Mouse (Mus musculus): ENCODE measurements at regions not wholly inside any gene's neighbourhood (a gene's known extent, or its start where the extent isn't known, plus 50 kb on each side); places are given as distances from the start of the nearest gene placed in this dataset.
"Not testable (repeated sequence)": the region's sequence is repeated elsewhere in the genome, so short reads cannot be mapped to it uniquely, and the experiment has no call there.

- H3K36me3 ChIP-seq (ENCODE audit: control insufficient read depth, insufficient read depth, low read length), result no peaks in the 10 kb centered on the region
- WGBS, result 31% methylated on average over 4 of the region's 4 CpGs
- no peaks in the 10 kb centered on the region for H3K27me3 ChIP-seq (ENCODE audit: control insufficient read depth, insufficient read depth, low read depth, low read length)
- no peak overlapping the region for H3K27ac ChIP-seq (ENCODE audit: low read length)
- H3K4me3 ChIP-seq (ENCODE audit: low read depth, low read length), result no peak overlapping the region
- H3K9ac ChIP-seq (ENCODE audit: low read depth, low read length), result no peak overlapping the region
- no peaks in the 10 kb centered on the region for H3K9me3 ChIP-seq (replicated peaks; ENCODE audit: control insufficient read depth, low read length, poor library complexity, severe bottlenecking)
- no peaks in the 10 kb centered on the region for H3K4me1 ChIP-seq (ENCODE audit: control insufficient read depth, insufficient read depth, low read length)
- H3K4me2 ChIP-seq (ENCODE audit: low read length), result no peak overlapping the region
- peak; percentile 54; the same call in 1 of the 2 replicates for ATAC-seq
Measured at GRCm38 (mm10) chr6:12814972-12815770, 66.0 kb upstream of the Thsd7a start.

- ATAC-seq; H3K4me2 ChIP-seq (ENCODE audit: low read length); H3K27ac ChIP-seq (ENCODE audit: low read length); H3K4me3 ChIP-seq (ENCODE audit: low read depth, low read length); H3K36me3 ChIP-seq (ENCODE audit: control insufficient read depth, insufficient read depth, low read length); H3K9ac ChIP-seq (ENCODE audit: low read depth, low read length); H3K27me3 ChIP-seq (ENCODE audit: control insufficient read depth, insufficient read depth, low read depth, low read length); H3K9me3 ChIP-seq (replicated peaks; ENCODE audit: control insufficient read depth, low read length, poor library complexity, severe bottlenecking); H3K4me1 ChIP-seq (ENCODE audit: control insufficient read depth, insufficient read depth, low read length): not testable (repeated sequence)
- WGBS, result 76% methylated on average over 5 of the region's 5 CpGs
Measured at GRCm38 (mm10) chr6:12813781-12814180, 64.6 kb upstream of the Thsd7a start.

- no peaks in the 10 kb centered on the region for H3K4me1 ChIP-seq (ENCODE audit: control insufficient read depth, insufficient read depth, low read length)
- H3K36me3 ChIP-seq (ENCODE audit: control insufficient read depth, insufficient read depth, low read length), result no peaks in the 10 kb centered on the region
- no peak for ATAC-seq
- no peak overlapping the region for H3K4me3 ChIP-seq (ENCODE audit: low read depth, low read length)
- H3K9me3 ChIP-seq (replicated peaks; ENCODE audit: control insufficient read depth, low read length, poor library complexity, severe bottlenecking), result no peaks in the 10 kb centered on the region
- no peak overlapping the region for H3K9ac ChIP-seq (ENCODE audit: low read depth, low read length)
- no peaks in the 10 kb centered on the region for H3K27me3 ChIP-seq (ENCODE audit: control insufficient read depth, insufficient read depth, low read depth, low read length)
- H3K27ac ChIP-seq (ENCODE audit: low read length), result no peak overlapping the region
- no peak overlapping the region for H3K4me2 ChIP-seq (ENCODE audit: low read length)
- WGBS, result 94% methylated on average over 1 of the region's 1 CpGs
Measured at GRCm38 (mm10) chr6:12812467-12812866, 63.3 kb upstream of the Thsd7a start.

GRCm38 (mm10) chr6:12812036-12812435 is 62.8 kb upstream of the Thsd7a start:
- no peaks in the 10 kb centered on the region for H3K36me3 ChIP-seq (ENCODE audit: control insufficient read depth, insufficient read depth, low read length)
- H3K27ac ChIP-seq (ENCODE audit: low read length), result no peak overlapping the region
- H3K4me1 ChIP-seq (ENCODE audit: control insufficient read depth, insufficient read depth, low read length), result no peaks in the 10 kb centered on the region
- H3K4me3 ChIP-seq (ENCODE audit: low read depth, low read length), result no peak overlapping the region
- H3K9ac ChIP-seq (ENCODE audit: low read depth, low read length), result no peak overlapping the region
- H3K27me3 ChIP-seq (ENCODE audit: control insufficient read depth, insufficient read depth, low read depth, low read length), result no peaks in the 10 kb centered on the region
- H3K4me2 ChIP-seq (ENCODE audit: low read length), result no peak overlapping the region
- H3K9me3 ChIP-seq (replicated peaks; ENCODE audit: control insufficient read depth, low read length, poor library complexity, severe bottlenecking), result no peaks in the 10 kb centered on the region
- no peak for ATAC-seq
- WGBS, result 88% methylated on average over 1 of the region's 1 CpGs

- Histone ChIP-seq H3K36me3 (ENCODE audit: control insufficient read depth, insufficient read depth, low read length) (no peaks in the 10 kb centered on the region), H3K9ac (ENCODE audit: low read depth, low read length) (no peak overlapping the region), H3K27me3 (ENCODE audit: control insufficient read depth, insufficient read depth, low read depth, low read length) (no peaks in the 10 kb centered on the region), H3K4me3 (ENCODE audit: low read depth, low read length) (no peak overlapping the region), H3K4me1 (ENCODE audit: control insufficient read depth, insufficient read depth, low read length) (no peaks in the 10 kb centered on the region), H3K4me2 (ENCODE audit: low read length) (no peak overlapping the region), H3K27ac (ENCODE audit: low read length) (no peak overlapping the region), H3K9me3 (replicated peaks; ENCODE audit: control insufficient read depth, low read length, poor library complexity, severe bottlenecking) (no peaks in the 10 kb centered on the region)
- ATAC-seq, result no peak; the same call in 1 of the 2 replicates
- WGBS, result 62% methylated on average over 5 of the region's 5 CpGs
Measured at GRCm38 (mm10) chr6:12809601-12810000, 60.4 kb upstream of the Thsd7a start.

Data from midbrain, embryonic 16.5 days (tissue).